Mouse (Mus musculus): ENCODE data around the gene Peak1. TPM values are rescaled to one million over a fixed set of nuclear protein-coding genes. Genes with fewer than 3 reads are reported as not detected.

The Peak1 gene
- total RNA-seq, 4 experiments from 2014 or later, result 55.7 to 60.8 (median 59.1) TPM

GRCm38 (mm10) chr9:56321291-56321690 lies 96.6 kb downstream of the Peak1 start:
- DNase-seq (ENCODE audit: low spot score in 2 of 2), result no peak

GRCm38 (mm10) chr9:56314326-56314725 lies 103.5 kb downstream of the Peak1 start:
- DNase-seq (ENCODE audit: low spot score in 2 of 2), result no peak

- DNase-seq (ENCODE audit: low spot score in 2 of 2), result no peak
These were observed 108.8 kb downstream of the Peak1 start for GRCm38 (mm10) chr9:56309079-56309478.

- no peak for DNase-seq (ENCODE audit: low spot score in 2 of 2)
These were observed 113.3 kb downstream of the Peak1 start for GRCm38 (mm10) chr9:56304526-56304925.

- DNase-seq (ENCODE audit: low spot score in 2 of 2), result no peak
These were observed 114.9 kb downstream of the Peak1 start for GRCm38 (mm10) chr9:56302921-56303465.

GRCm38 (mm10) chr9:56290019-56290418 lies 127.8 kb downstream of the Peak1 start:
- no peak for DNase-seq (ENCODE audit: low spot score in 2 of 2)

- DNase-seq (ENCODE audit: low spot score in 2 of 2), result no peak
These were observed 135.4 kb downstream of the Peak1 start for GRCm38 (mm10) chr9:56282481-56282880.

GRCm38 (mm10) chr9:56273576-56273975 lies 144.3 kb downstream of the Peak1 start:
- no peak for DNase-seq (ENCODE audit: low spot score in 2 of 2)

GRCm38 (mm10) chr9:56272247-56272598 lies 145.6 kb downstream of the Peak1 start:
- DNase-seq (ENCODE audit: low spot score in 2 of 2), result no peak

- no peak for DNase-seq (ENCODE audit: low spot score in 2 of 2)
These were observed 146.3 kb downstream of the Peak1 start for GRCm38 (mm10) chr9:56271326-56272246.

GRCm38 (mm10) chr9:56269101-56269500 lies 148.8 kb downstream of the Peak1 start:
- no peak for DNase-seq (ENCODE audit: low spot score in 2 of 2)

GRCm38 (mm10) chr9:56266200-56266815 lies 151.6 kb downstream of the Peak1 start:
- DNase-seq (ENCODE audit: low spot score in 2 of 2), result no peak

- DNase-seq (ENCODE audit: low spot score in 2 of 2), result no peak
These were observed 152.2 kb downstream of the Peak1 start for GRCm38 (mm10) chr9:56265460-56266199.

GRCm38 (mm10) chr9:56265022-56265360 lies 152.9 kb downstream of the Peak1 start:
- DNase-seq (ENCODE audit: low spot score in 2 of 2), result no peak

- DNase-seq (ENCODE audit: low spot score in 2 of 2), result peak; percentile 30 to 52
These were observed 153.4 kb downstream of the Peak1 start for GRCm38 (mm10) chr9:56264308-56265021.

- no peak for DNase-seq (ENCODE audit: low spot score in 2 of 2)
These were observed 154.8 kb downstream of the Peak1 start for GRCm38 (mm10) chr9:56263055-56263454.

GRCm38 (mm10) chr9:56260495-56261136 lies 157.3 kb downstream of the Peak1 start:
- DNase-seq (ENCODE audit: low spot score in 2 of 2), result no peak

GRCm38 (mm10) chr9:56259790-56260494 lies 157.9 kb downstream of the Peak1 start:
- DNase-seq (ENCODE audit: low spot score in 2 of 2), result peak in 1 of 2 experiments; percentile 36

- no peak for DNase-seq (ENCODE audit: low spot score in 2 of 2)
These were observed 159.5 kb downstream of the Peak1 start for GRCm38 (mm10) chr9:56258261-56258790.

Measured in layer of hippocampus, adult 8-10 months (tissue).